Mouse (Mus musculus) midbrain, embryonic 11.5 days (tissue): ENCODE measurements around the gene Pde6d. TPM values are rescaled to one million over a fixed set of nuclear protein-coding genes. Genes with fewer than 3 reads are reported as not detected.
A peak's percentile ranks its signal among the peaks of the same experiment; 100 is the strongest.

Source experiments
- ATAC-seq: fragments of 200-750 bp; cut with Nextera tagmentation; 2 replicates; pipeline ENCODE4 v1.8.0; 2017; ENCODE audit warnings: moderate TSS enrichment, moderate library complexity; ENCODE audit not compliant: low FRiP score
- DNase-seq: peaks from one replicate; pipeline ENCODE4 v3.0.0; 2015; ENCODE audit warnings: low spot score; ENCODE audit errors: missing footprints
- H3K27ac ChIP-seq: fragments of 300-500 bp; sonication (generic); 2 replicates; pipeline ENCODE4 v1.5.1; 2014; ENCODE audit warnings: low read depth, low read length
- H3K27me3 ChIP-seq: fragments of 300-500 bp; sonication (generic); 2 replicates; pipeline ENCODE4 v1.6.1; 2014; ENCODE audit warnings: mild to moderate bottlenecking, low read length, moderate library complexity, mixed read lengths; ENCODE audit not compliant: control insufficient read depth, insufficient read depth
- H3K36me3 ChIP-seq: fragments of 300-500 bp; sonication (generic); 2 replicates; pipeline ENCODE4 v1.6.1; 2014; ENCODE audit warnings: mild to moderate bottlenecking, low read length, moderate library complexity, mixed read lengths; ENCODE audit not compliant: control insufficient read depth, insufficient read depth
- H3K4me1 ChIP-seq: fragments of 300-500 bp; sonication (generic); 2 replicates; pipeline ENCODE4 v1.6.1; 2014; ENCODE audit warnings: low read length; ENCODE audit not compliant: control insufficient read depth, insufficient read depth
- H3K4me2 ChIP-seq: fragments of 300-500 bp; sonication (generic); 2 replicates; pipeline ENCODE4 v1.6.1; 2014; ENCODE audit warnings: mild to moderate bottlenecking, moderate library complexity
- H3K4me3 ChIP-seq: fragments of 300-500 bp; sonication (generic); 2 replicates; pipeline ENCODE4 v1.5.1; 2014; ENCODE audit warnings: low read depth, low read length
- H3K9ac ChIP-seq: fragments of 300-500 bp; sonication (generic); 2 replicates; pipeline ENCODE4 v1.6.1; 2014; ENCODE audit warnings: low read length
- H3K9me3 ChIP-seq: fragments of 300-500 bp; sonication (generic); 2 replicates; pipeline ENCODE4 v1.6.1; 2016; ENCODE audit warnings: low read length; ENCODE audit not compliant: control insufficient read depth
- whole genome bisulfite sequencing: fragments of 180-500 bp; shearing (Covaris S2); extraction: QIAGEN DNeasy Blood & Tissue Kit; methylation state at CpG from one replicate; pipeline ENCODE4 v1.1.7; 2014; 5-methylcytosine and 5-hydroxymethylcytosine counted together
- polyA plus RNA-seq: library from polyadenylated mRNA; unstranded; fragments of >200 nt; fragmentation: Nextera tagmentation; extraction: Ambion mirVana; gene quantifications from 2 replicates; pipeline ENCODE4 v1.2.1, GENCODE M21; 2014

Pde6d gene
- polyA plus RNA-seq, 1 experiment from 2014 or later, result 94.3 TPM

DNA sequence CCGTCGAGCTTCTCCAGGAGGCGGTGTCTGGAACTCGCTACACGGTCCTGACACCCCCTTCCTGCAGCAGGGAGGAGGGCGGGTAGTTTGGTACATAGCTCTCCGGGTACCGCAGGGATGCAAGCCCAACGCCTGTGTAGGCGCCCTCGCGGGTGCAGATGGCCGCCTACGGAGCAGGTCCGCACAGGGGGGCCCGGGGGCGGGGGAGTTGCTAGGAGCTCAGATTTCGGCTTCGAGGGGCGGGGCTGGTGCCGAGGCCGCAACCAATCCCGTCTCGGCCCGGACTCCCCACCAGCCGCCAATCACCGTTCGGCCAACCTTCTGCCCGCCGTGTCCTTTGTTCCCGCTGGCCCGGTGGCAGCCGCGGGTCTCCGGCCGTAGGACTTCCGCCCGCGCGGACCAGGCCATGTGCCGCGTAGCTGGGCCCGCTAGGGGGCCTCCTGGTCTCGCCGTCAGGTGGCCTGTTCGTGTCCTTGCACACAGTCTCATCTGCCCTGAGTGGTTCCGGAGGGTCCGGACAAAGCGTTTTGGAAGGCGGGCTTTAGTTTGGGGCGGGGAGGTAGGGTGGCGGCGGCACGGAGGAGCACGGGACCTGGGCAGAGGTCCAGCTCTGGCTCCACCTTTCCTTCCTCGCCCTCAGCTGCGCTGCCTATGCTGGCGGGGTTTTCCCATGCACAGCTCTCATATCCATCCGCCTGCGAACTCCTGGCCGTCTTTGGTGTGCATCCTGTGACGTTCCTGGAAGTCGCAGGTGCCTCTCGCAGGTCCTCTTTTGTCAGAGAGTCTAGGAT lies 78.3 kb downstream of the Pde6d start:
- H3K9ac ChIP-seq, result peak overlapping the region; percentile 68
- H3K4me2 ChIP-seq, result peak overlapping the region; percentile 47
- H3K36me3 ChIP-seq, result no peaks in the 10 kb centered on the region
- no peaks in the 10 kb centered on the region for H3K9me3 ChIP-seq
- H3K4me1 ChIP-seq, result peaks cover 36% of the 10 kb centered on the region
- H3K27me3 ChIP-seq, result no peaks in the 10 kb centered on the region
- under 1% methylated on average over 62 of the region's 64 CpGs for WGBS
- DNase-seq (peak; percentile 98), ATAC-seq (peak; percentile 92)
- H3K4me3 ChIP-seq, result peak overlapping the region; percentile 31
- peak overlapping the region; percentile 92 for H3K27ac ChIP-seq

GRCm38 (mm10) chr1:86503165-86503747 lies 79.2 kb downstream of the Pde6d start:
- 10% methylated on average over 16 of the region's 16 CpGs for WGBS
- ATAC-seq (no peak; the same call in 1 of the 2 replicates), DNase-seq (peak; percentile 92)
- Histone ChIP-seq H3K9ac (peak overlapping the region; percentile 68), H3K4me1 (peaks cover 43% of the 10 kb centered on the region), H3K4me3 (peak overlapping the region; percentile 31), H3K27me3 (no peaks in the 10 kb centered on the region), H3K36me3 (no peaks in the 10 kb centered on the region), H3K27ac (peak overlapping the region; percentile 92), H3K9me3 (no peaks in the 10 kb centered on the region), H3K4me2 (peak overlapping the region; percentile 47)

- WGBS, result 13% methylated on average over 16 of the region's 17 CpGs
- Histone ChIP-seq H3K27ac (peak overlapping the region; percentile 92), H3K9ac (peak overlapping the region; percentile 68), H3K4me2 (peak overlapping the region; percentile 47), H3K36me3 (no peaks in the 10 kb centered on the region), H3K4me3 (no peak overlapping the region), H3K27me3 (no peaks in the 10 kb centered on the region), H3K9me3 (no peaks in the 10 kb centered on the region), H3K4me1 (peaks cover 43% of the 10 kb centered on the region)
- peak; percentile 92 for DNase-seq
- no peak for ATAC-seq
Measured at GRCm38 (mm10) chr1:86502221-86503048, 80.0 kb downstream of the Pde6d start.

DNA sequence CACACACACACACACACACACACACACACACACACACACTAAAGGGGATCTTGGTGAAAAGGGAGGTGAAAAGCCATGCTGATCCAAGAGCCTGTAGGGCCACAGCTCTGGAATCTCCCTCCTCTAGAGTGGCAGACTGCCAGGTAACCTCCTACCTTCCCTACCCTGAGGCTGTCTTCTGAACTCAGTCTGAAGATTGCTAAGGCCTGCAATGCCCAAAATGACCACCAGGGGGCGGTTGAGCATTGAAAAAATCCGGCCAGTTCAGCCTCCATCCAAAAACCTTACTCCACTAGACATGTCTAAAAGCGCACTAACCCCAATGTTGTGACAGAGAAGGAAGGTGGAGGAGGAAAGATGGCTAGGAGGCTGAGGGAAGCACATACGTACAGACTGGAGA lies 80.9 kb downstream of the Pde6d start:
- Histone ChIP-seq H3K36me3 (no peaks in the 10 kb centered on the region), H3K9ac (peak overlapping the region; percentile 18; the same call in 1 of the 2 replicates), H3K4me3 (no peak overlapping the region), H3K4me2 (no peak overlapping the region), H3K27ac (peak overlapping the region; percentile 50), H3K27me3 (no peaks in the 10 kb centered on the region), H3K4me1 (peaks cover 43% of the 10 kb centered on the region), H3K9me3 (no peaks in the 10 kb centered on the region)
- ATAC-seq, result 0 out of 2 replicates have a peak, but pooled peaks have one; percentile 3
- DNase-seq, result peak; percentile 100
- 0% methylated on average over 4 of the region's 4 CpGs for WGBS

DNA sequence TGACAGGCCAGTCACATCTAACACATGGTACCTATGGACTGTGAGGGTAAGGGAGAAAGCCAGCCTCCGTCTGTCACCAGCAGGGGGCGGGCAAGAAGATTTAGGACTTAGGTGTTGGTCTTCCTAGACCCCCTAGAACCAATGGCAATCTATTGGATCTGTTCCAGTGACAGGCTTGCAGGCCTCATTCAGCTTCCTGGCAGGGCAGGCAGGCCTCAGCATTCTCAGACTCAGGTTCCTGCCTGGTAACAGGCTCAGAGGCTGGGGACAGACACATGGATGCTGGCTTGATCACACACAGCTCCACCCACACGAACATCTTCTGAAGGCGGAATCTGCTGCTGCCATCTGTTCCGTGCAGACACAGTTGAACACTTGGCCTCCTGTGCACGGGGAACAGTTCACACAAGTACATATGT lies 81.3 kb downstream of the Pde6d start:
- WGBS, result 40% methylated on average over 6 of the region's 6 CpGs
- H3K27ac ChIP-seq, result no peak overlapping the region

DNA sequence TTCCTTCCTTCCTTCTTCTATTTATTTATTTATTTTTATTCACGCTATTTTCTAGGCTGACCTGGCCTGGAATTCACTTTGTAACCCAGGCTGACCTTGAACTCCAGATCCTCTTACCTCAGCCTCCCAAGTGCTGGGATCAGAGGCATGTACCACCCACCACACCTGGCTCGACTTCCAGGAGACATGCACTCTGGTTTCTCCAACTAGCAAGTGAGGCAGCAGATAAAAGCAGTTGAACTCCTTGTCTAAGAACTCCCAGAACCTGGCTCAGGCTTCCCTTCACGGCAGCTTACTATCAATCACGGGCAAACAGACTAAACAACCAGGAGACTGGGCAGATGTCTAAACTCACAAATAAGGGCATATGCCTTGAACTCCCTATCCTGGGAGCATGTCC lies 81.7 kb downstream of the Pde6d start:
- ATAC-seq (no peak), DNase-seq (no peak)
- no peaks in the 10 kb centered on the region for H3K27me3 ChIP-seq
- 82% methylated on average over 4 of the region's 4 CpGs for WGBS
- no peaks in the 10 kb centered on the region for H3K36me3 ChIP-seq
- no peak overlapping the region for H3K9ac ChIP-seq
- no peaks in the 10 kb centered on the region for H3K9me3 ChIP-seq
- no peak overlapping the region for H3K4me3 ChIP-seq
- peaks cover 43% of the 10 kb centered on the region for H3K4me1 ChIP-seq
- no peak overlapping the region for H3K27ac ChIP-seq
- H3K4me2 ChIP-seq, result no peak overlapping the region

More for the DNA sequence above, 81.3 kb downstream of the Pde6d start:
- Histone ChIP-seq H3K27me3 (no peaks in the 10 kb centered on the region), H3K4me3 (no peak overlapping the region), H3K9ac (no peak overlapping the region), H3K36me3 (no peaks in the 10 kb centered on the region), H3K4me2 (no peak overlapping the region), H3K9me3 (no peaks in the 10 kb centered on the region), H3K4me1 (peaks cover 43% of the 10 kb centered on the region)
- ATAC-seq, result no peak
- DNase-seq, result peak; percentile 96

- 51% methylated on average over 3 of the region's 3 CpGs for WGBS
- no peak for ATAC-seq
- no peak overlapping the region for H3K27ac ChIP-seq
Measured at GRCm38 (mm10) chr1:86499903-86500302, 82.5 kb downstream of the Pde6d start.

DNA sequence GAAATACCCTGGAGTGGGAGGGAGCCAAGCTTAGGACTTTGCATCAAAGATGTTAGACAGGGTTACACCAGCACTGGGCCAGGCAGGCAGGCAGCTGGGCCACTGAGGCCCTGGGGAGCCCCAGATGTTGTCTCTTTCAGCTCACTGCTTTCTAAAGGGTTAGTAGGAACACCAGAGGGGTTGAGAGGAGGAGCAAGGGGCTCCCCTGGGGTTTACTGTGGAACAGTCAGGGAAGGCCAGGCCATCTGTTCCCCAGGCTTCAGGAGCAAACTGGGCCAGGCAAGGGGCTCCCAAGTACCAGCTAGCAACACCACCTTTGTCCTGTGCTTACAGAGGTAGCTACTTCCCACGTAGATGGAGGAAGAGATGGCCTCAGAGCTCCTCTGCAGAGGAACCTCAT lies 83.8 kb downstream of the Pde6d start:
- peak overlapping the region; percentile 35; the same call in 1 of the 2 replicates for H3K27ac ChIP-seq
- no peak for ATAC-seq

More at GRCm38 (mm10) chr1:86499903-86500302, 82.5 kb downstream of the Pde6d start:
- Histone ChIP-seq H3K4me2 (no peak overlapping the region), H3K36me3 (no peaks in the 10 kb centered on the region), H3K4me3 (no peak overlapping the region), H3K4me1 (peaks cover 35% of the 10 kb centered on the region), H3K27me3 (no peaks in the 10 kb centered on the region), H3K9ac (no peak overlapping the region), H3K9me3 (no peaks in the 10 kb centered on the region)
- DNase-seq, result peak; percentile 88

More for the DNA sequence above, 83.8 kb downstream of the Pde6d start:
- Histone ChIP-seq H3K9ac (no peak overlapping the region), H3K4me3 (no peak overlapping the region), H3K4me2 (no peak overlapping the region), H3K36me3 (no peaks in the 10 kb centered on the region), H3K27me3 (no peaks in the 10 kb centered on the region), H3K9me3 (no peaks in the 10 kb centered on the region), H3K4me1 (peaks cover 29% of the 10 kb centered on the region)
- WGBS, result 41% methylated on average over 1 of the region's 1 CpGs
- DNase-seq, result no peak
